Mouse (Mus musculus): ENCODE results near the gene Smim11. TPM values are rescaled to one million over a fixed set of nuclear protein-coding genes. Genes with fewer than 3 reads are reported as not detected.

Smim11 gene
- total RNA-seq (2021) = 10 to 100 TPM; 71.7 to 72.1 TPM
- long read RNA-seq, experiment 1, transcript Smim11-201 (4 exons, 517 nt) = major isoform, 45 of 53 reads
- long read RNA-seq, experiment 1, partial matches to known transcripts = 0 of 53 reads
- long read RNA-seq, experiment 1, other reads (novel, unspliced or antisense) = 8 of 53 reads
- long read RNA-seq, experiment 2, transcript Smim11-201 (4 exons, 517 nt) = major isoform, 51 of 57 reads
- long read RNA-seq, experiment 2, partial matches to known transcripts = 0 of 57 reads
- long read RNA-seq, experiment 2, other reads (novel, unspliced or antisense) = 5 of 57 reads

- peak; percentile 76 to 91 for DNase-seq (ENCODE audit: low spot score in 2 of 2)
These were observed at the start of gene Smim11 for GRCm38 (mm10) chr16:92300649-92301411. Gene Smim11, plus strand, starts transcription at chr16:92301286.

- DNase-seq (ENCODE audit: low spot score in 2 of 2) = no peak
These were observed 46.8 kb upstream of the Smim11 start for GRCm38 (mm10) chr16:92254316-92254715.

- no peak for DNase-seq (ENCODE audit: low spot score in 2 of 2)
These were observed 33.2 kb upstream of the Smim11 start for GRCm38 (mm10) chr16:92267861-92268260.

- no peak for DNase-seq (ENCODE audit: low spot score in 2 of 2)
These were observed 26.6 kb upstream of the Smim11 start for GRCm38 (mm10) chr16:92274516-92274915.

- no peak for DNase-seq (ENCODE audit: low spot score in 2 of 2)
These were observed 25.6 kb upstream of the Smim11 start for GRCm38 (mm10) chr16:92275526-92275925.

- DNase-seq (ENCODE audit: low spot score in 2 of 2) = peak in 1 of 2 experiments; percentile 44
These were observed 18.4 kb upstream of the Smim11 start for GRCm38 (mm10) chr16:92282671-92283070.

- no peak for DNase-seq (ENCODE audit: low spot score in 2 of 2)
These were observed 16.0 kb upstream of the Smim11 start for GRCm38 (mm10) chr16:92285068-92285467.

- peak; percentile 82 to 87 for DNase-seq (ENCODE audit: low spot score in 2 of 2)
These were observed 14.5 kb upstream of the Smim11 start for GRCm38 (mm10) chr16:92286609-92287008.

GRCm38 (mm10) chr16:92288778-92289177, 12.3 kb upstream of the Smim11 start:
- DNase-seq (ENCODE audit: low spot score in 2 of 2) = no peak

GRCm38 (mm10) chr16:92290045-92290444, 11.0 kb upstream of the Smim11 start:
- DNase-seq (ENCODE audit: low spot score in 2 of 2) = no peak

- DNase-seq (ENCODE audit: low spot score in 2 of 2) = no peak
These were observed 9.0 kb upstream of the Smim11 start, which contains the start of gene Kcne2 for GRCm38 (mm10) chr16:92292101-92292500. Gene Kcne2, plus strand, starts transcription at chr16:92292389.

- no peak for DNase-seq (ENCODE audit: low spot score in 2 of 2)
These were observed 6.7 kb upstream of the Smim11 start for GRCm38 (mm10) chr16:92294267-92294970.

- DNase-seq (ENCODE audit: low spot score in 2 of 2) = no peak
These were observed 5.8 kb upstream of the Smim11 start for GRCm38 (mm10) chr16:92295328-92295727.

- peak in 1 of 2 experiments; percentile 41 for DNase-seq (ENCODE audit: low spot score in 2 of 2)
These were observed 323 bp downstream of the Smim11 start for GRCm38 (mm10) chr16:92301412-92301806.

GRCm38 (mm10) chr16:92301989-92302388, 903 bp downstream of the Smim11 start:
- peak in 1 of 2 experiments; percentile 46 for DNase-seq (ENCODE audit: low spot score in 2 of 2)

GRCm38 (mm10) chr16:92302506-92302905, 1.4 kb downstream of the Smim11 start:
- no peak for DNase-seq (ENCODE audit: low spot score in 2 of 2)

GRCm38 (mm10) chr16:92305519-92305918, 4.4 kb downstream of the Smim11 start:
- no peak for DNase-seq (ENCODE audit: low spot score in 2 of 2)

GRCm38 (mm10) chr16:92307947-92308346, 6.9 kb downstream of the Smim11 start:
- DNase-seq (ENCODE audit: low spot score in 2 of 2) = no peak

- no peak for DNase-seq (ENCODE audit: low spot score in 2 of 2)
These were observed 8.0 kb downstream of the Smim11 start for GRCm38 (mm10) chr16:92309126-92309525.

GRCm38 (mm10) chr16:92313953-92314741, 13.1 kb downstream of the Smim11 start:
- peak in 1 of 2 experiments; percentile 33 for DNase-seq (ENCODE audit: low spot score in 2 of 2)

Measured in gastrocnemius, postnatal 4 days (tissue).